Mouse (Mus musculus): ENCODE results near the gene Fbxw27.

DNA sequence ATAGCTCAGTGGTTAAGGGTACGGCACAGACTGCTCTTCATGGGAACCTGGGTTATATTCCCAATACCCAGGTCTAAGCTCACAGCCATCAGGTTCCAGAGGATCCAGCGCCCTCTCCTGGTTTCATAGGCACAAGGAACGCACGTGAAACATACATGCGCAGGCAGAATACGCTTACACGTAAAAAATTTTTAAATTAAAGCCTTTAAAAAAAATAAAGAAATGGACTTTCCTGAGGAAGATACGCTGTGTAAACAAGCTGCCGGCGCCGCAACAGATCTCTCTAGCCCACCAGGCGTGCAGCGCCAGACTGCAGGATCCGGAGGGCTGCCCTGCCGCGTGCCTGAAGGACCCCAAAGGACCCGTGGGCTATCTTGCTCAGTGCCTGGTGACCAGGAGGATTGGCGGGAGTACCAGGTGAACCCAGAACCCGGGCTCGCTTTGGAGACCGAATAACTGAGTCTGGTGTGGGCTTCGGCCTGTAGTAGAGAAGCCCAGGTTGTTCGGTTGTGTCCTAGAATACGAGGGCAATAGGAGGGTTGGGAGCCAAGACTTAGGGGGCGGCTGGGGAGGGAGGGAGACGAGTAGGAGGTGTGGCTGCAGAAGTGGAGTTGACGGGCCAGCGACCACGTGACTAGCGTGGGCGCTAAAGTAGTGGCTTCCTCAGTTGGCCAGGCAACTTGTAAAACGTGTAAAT, 42.1 kb upstream of the Fbxw27 start, which contains the start of gene Nme6:
- peak; percentile 70; the same call in 1 of the 2 replicates for TF ChIP-seq POLR2A (IDR thresholded peaks at IDR 0.05; ENCODE audit: borderline replicate concordance, extremely low read depth, insufficient read depth, insufficient read length, poor library complexity, severe bottlenecking)
- TF ChIP-seq CTCF (IDR thresholded peaks at IDR 0.05; ENCODE audit: borderline replicate concordance, extremely low read depth, insufficient read depth, insufficient read length) = peak; percentile 71; the same call in 1 of the 2 replicates

Data from brain, embryonic 14.5 days (tissue).